Mouse (Mus musculus) lung, postnatal 0 days (tissue): ENCODE measurements around the gene Gon4l. TPM values are rescaled to one million over a fixed set of nuclear protein-coding genes. Genes with fewer than 3 reads are reported as not detected.
A peak's percentile ranks its signal among the peaks of the same experiment; 100 is the strongest.

Experiments
- ATAC-seq: fragments of 200-750 bp; cut with Nextera tagmentation; 2 replicates; pipeline ENCODE4 v1.8.0; 2017; ENCODE audit warnings: moderate library complexity
- DNase-seq: peaks from one replicate; pipeline ENCODE4 v3.0.0-alpha.2; 2016; ENCODE audit warnings: low spot score
- H3K27ac ChIP-seq: fragments of 300-500 bp; sonication (generic); 2 replicates; pipeline ENCODE4 v1.5.1; 2014; ENCODE audit warnings: antibody characterized with exemption, mild to moderate bottlenecking, low read length, mixed read lengths
- H3K27me3 ChIP-seq: fragments of 300-500 bp; sonication (generic); replicated peaks from 2 replicates; pipeline ENCODE4 v1.6.1; 2014; ENCODE audit warnings: low read length, mixed read lengths; ENCODE audit not compliant: insufficient read depth
- H3K36me3 ChIP-seq: fragments of 300-500 bp; sonication (generic); 2 replicates; pipeline ENCODE4 v1.6.1; 2014; ENCODE audit warnings: low read length, mixed read lengths; ENCODE audit not compliant: insufficient read depth
- H3K4me1 ChIP-seq: fragments of 300-500 bp; sonication (generic); 2 replicates; pipeline ENCODE4 v1.6.1; 2014; ENCODE audit warnings: antibody characterized with exemption, low read depth, low read length, mixed read lengths; ENCODE audit not compliant: insufficient read depth
- H3K4me2 ChIP-seq: fragments of 300-500 bp; sonication (generic); replicated peaks from 2 replicates; pipeline ENCODE4 v1.6.1; 2014; ENCODE audit warnings: low read depth, mild to moderate bottlenecking, low read length, moderate library complexity, mixed read lengths
- H3K4me3 ChIP-seq: fragments of 300-500 bp; sonication (generic); 2 replicates; pipeline ENCODE4 v1.5.1; 2014; ENCODE audit warnings: low read depth, low read length
- H3K9ac ChIP-seq: fragments of 300-500 bp; sonication (generic); replicated peaks from 2 replicates; pipeline ENCODE4 v1.6.1; 2014; ENCODE audit warnings: low read depth, mild to moderate bottlenecking
- H3K9me3 ChIP-seq: fragments of 300-500 bp; sonication (generic); 2 replicates; pipeline ENCODE4 v1.6.1; 2016; ENCODE audit warnings: low read length, mixed read lengths
- CTCF ChIP-seq: IDR thresholded peaks from 2 replicates; pipeline ENCODE4 v1.5.1; 2016; ENCODE audit warnings: antibody characterized with exemption, mild to moderate bottlenecking
- EP300 ChIP-seq: IDR thresholded peaks from 2 replicates; pipeline ENCODE4 v1.6.1; 2016; ENCODE audit warnings: antibody characterized with exemption, mild to moderate bottlenecking, control low read depth
- WGBS: fragments of 180-500 bp; shearing (Covaris S2); extraction: QIAGEN DNeasy Blood & Tissue Kit; methylation state at CpG from one replicate; pipeline ENCODE4 v1.1.7; 2014; 5-methylcytosine and 5-hydroxymethylcytosine counted together
- polyA plus RNA-seq: library from polyadenylated mRNA; unstranded; fragments of >200 nt; fragmentation: Nextera tagmentation; extraction: Ambion mirVana; gene quantifications from 2 replicates; pipeline ENCODE4 v1.2.1, GENCODE M21; 2015

The Gon4l gene
- polyA plus RNA-seq, 1 experiment from 2014 or later: 4.6 TPM

- 87% methylated on average over 3 of the region's 3 CpGs for WGBS
- Histone ChIP-seq H3K4me2 (no peak overlapping the region), H3K4me3 (no peak overlapping the region), H3K36me3 (peaks cover 38% of the 10 kb centered on the region; the same call in 1 of the 2 replicates), H3K4me1 (no peaks in the 10 kb centered on the region), H3K9me3 (no peaks in the 10 kb centered on the region), H3K9ac (no peak overlapping the region), H3K27ac (no peak overlapping the region), H3K27me3 (no peaks in the 10 kb centered on the region)
- no peak for ATAC-seq
- TF ChIP-seq CTCF (no peak), EP300 (no peak)
- DNase-seq: no peak
Observed at GRCm38 (mm10) chr3:88929501-88929900, 94.5 kb downstream of the Gon4l start.

- Histone ChIP-seq H3K9me3 (no peaks in the 10 kb centered on the region), H3K4me2 (no peak overlapping the region), H3K36me3 (peaks cover 14% of the 10 kb centered on the region), H3K9ac (no peak overlapping the region), H3K27ac (no peak overlapping the region), H3K4me1 (no peaks in the 10 kb centered on the region), H3K27me3 (no peaks in the 10 kb centered on the region), H3K4me3 (no peak overlapping the region)
- DNase-seq: no peak
- no peak for TF ChIP-seq CTCF
- TF ChIP-seq EP300: no peak
- no peak for ATAC-seq
- WGBS: 98% methylated on average over 10 of the region's 10 CpGs
Observed at GRCm38 (mm10) chr3:88939071-88939470, 104.0 kb downstream of the Gon4l start.

DNA sequence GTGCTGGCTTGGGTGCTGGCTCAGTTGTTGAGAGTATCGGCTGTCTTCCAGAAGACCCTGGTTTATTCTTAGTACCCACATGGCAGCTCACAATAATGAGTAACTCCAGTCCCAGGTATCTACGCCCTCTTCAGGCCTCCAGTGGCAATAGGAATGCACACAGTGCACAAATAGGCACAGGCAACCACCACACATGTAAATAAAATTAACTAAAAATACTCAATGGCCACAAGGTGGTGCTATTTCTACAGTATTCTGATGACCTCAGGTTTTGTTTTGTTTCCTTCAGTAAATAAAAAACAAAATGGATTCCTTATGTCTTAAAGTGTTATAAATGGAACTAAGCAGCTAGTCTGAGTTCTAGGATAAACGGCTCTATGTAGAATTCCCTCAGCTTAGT lies 104.7 kb downstream of the Gon4l start:
- no peaks in the 10 kb centered on the region for H3K4me1 ChIP-seq
- H3K36me3 ChIP-seq: peaks cover 14% of the 10 kb centered on the region
- no peak overlapping the region for H3K4me3 ChIP-seq
- H3K27me3 ChIP-seq: no peaks in the 10 kb centered on the region
- ATAC-seq (peak; percentile 60), DNase-seq (peak; percentile 92)
- H3K9me3 ChIP-seq: no peaks in the 10 kb centered on the region
- no peak overlapping the region for H3K9ac ChIP-seq
- TF ChIP-seq CTCF (peak; percentile 65), EP300 (peak; percentile 33; the same call in 1 of the 2 replicates)
- WGBS: 68% methylated on average over 3 of the region's 3 CpGs
- no peak overlapping the region for H3K27ac ChIP-seq
- no peak overlapping the region for H3K4me2 ChIP-seq

DNA sequence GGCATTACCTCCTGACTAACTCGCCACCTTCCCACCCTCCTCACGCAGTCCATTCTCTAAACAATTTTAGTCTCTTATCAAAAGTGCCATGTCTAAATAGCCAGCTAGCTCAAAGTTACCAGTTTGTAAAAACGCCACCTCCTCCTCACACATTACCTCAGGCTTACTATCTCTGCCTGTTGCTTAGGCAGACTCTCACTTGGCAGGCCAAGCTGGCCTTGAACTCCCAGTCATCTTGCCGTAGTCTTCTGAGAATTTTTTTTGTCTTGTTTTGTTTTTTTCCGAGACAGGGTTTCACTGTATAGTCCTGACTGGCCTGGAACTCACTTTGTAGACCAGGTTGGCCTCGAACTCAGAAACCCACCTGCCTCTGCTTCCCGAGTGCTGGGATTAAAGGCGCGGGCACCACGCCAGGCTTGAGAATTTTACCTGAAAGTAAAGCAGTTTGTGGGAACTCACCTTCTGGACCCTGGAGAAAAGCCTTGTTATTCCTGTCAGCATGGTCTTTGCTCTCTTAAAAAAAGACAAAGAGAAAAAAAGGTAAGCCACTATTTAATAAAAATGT lies 107.4 kb downstream of the Gon4l start:
- DNase-seq (no peak), ATAC-seq (no peak)
- H3K9me3 ChIP-seq: no peaks in the 10 kb centered on the region
- peaks cover 14% of the 10 kb centered on the region for H3K36me3 ChIP-seq
- no peak overlapping the region for H3K9ac ChIP-seq
- no peak for TF ChIP-seq EP300
- no peak for TF ChIP-seq CTCF
- WGBS: 93% methylated on average over 10 of the region's 10 CpGs
- H3K4me1 ChIP-seq: no peaks in the 10 kb centered on the region
- H3K27me3 ChIP-seq: no peaks in the 10 kb centered on the region
- H3K4me2 ChIP-seq: no peak overlapping the region
- H3K27ac ChIP-seq: no peak overlapping the region
- no peak overlapping the region for H3K4me3 ChIP-seq

- H3K9me3 ChIP-seq: no peaks in the 10 kb centered on the region
- TF ChIP-seq EP300: no peak
- TF ChIP-seq CTCF: no peak
- H3K36me3 ChIP-seq: peaks cover 14% of the 10 kb centered on the region
- no peak overlapping the region for H3K9ac ChIP-seq
- DNase-seq (no peak), ATAC-seq (no peak)
- no peaks in the 10 kb centered on the region for H3K4me1 ChIP-seq
- H3K4me3 ChIP-seq: no peak overlapping the region
- H3K27ac ChIP-seq: no peak overlapping the region
- H3K4me2 ChIP-seq: no peak overlapping the region
- no peaks in the 10 kb centered on the region for H3K27me3 ChIP-seq
- 84% methylated on average over 4 of the region's 4 CpGs for WGBS
Observed at GRCm38 (mm10) chr3:88944109-88944508, 109.1 kb downstream of the Gon4l start.

GRCm38 (mm10) chr3:88949786-88950575 lies 115.0 kb downstream of the Gon4l start:
- Histone ChIP-seq H3K27ac (peak overlapping the region; percentile 99), H3K4me3 (peak overlapping the region; percentile 92), H3K9ac (peak overlapping the region; percentile 98), H3K27me3 (no peaks in the 10 kb centered on the region), H3K4me1 (0 out of 2 replicates have a peak, but pooled peaks cover 2% of the 10 kb centered on the region), H3K36me3 (no peaks in the 10 kb centered on the region), H3K9me3 (no peaks in the 10 kb centered on the region), H3K4me2 (peak overlapping the region; percentile 72)
- DNase-seq (peak; percentile 98), ATAC-seq (peak; percentile 89)
- WGBS: 2% methylated on average over 58 of the region's 92 CpGs
- TF ChIP-seq EP300: no peak
- peak; percentile 43 for TF ChIP-seq CTCF
